Mouse (Mus musculus) gonadal fat pad, adult 2 months (tissue): ENCODE measurements at regions not wholly inside any gene's neighbourhood (a gene's known extent, or its start where the extent isn't known, plus 50 kb on each side); places are given as distances from the start of the nearest gene placed in this dataset.

Experiments used
- DNase-seq: peaks from one replicate; pipeline ENCODE4 v3.0.0-alpha.2; 2012; ENCODE audit warnings: low read depth

- no peak for DNase-seq
Observed at GRCm38 (mm10) chr7:65244936-65245335, 88.6 kb upstream of the Fam189a1 start.

GRCm38 (mm10) chr7:65241208-65241607 is 84.8 kb upstream of the Fam189a1 start:
- no peak for DNase-seq

- no peak for DNase-seq
Observed at GRCm38 (mm10) chr7:65235701-65236100, 79.3 kb upstream of the Fam189a1 start.

GRCm38 (mm10) chr7:65233681-65234080 is 77.3 kb upstream of the Fam189a1 start:
- DNase-seq = no peak

GRCm38 (mm10) chr7:65229306-65229705 is 72.9 kb upstream of the Fam189a1 start:
- DNase-seq = no peak

GRCm38 (mm10) chr7:65226218-65226617 is 69.8 kb upstream of the Fam189a1 start:
- no peak for DNase-seq

- DNase-seq = peak; percentile 28
Observed at GRCm38 (mm10) chr7:65213216-65213925, 57.0 kb upstream of the Fam189a1 start.

- no peak for DNase-seq
Observed at GRCm38 (mm10) chr7:65207240-65207639, 50.9 kb upstream of the Fam189a1 start.
